Mouse (Mus musculus) forebrain, embryonic 15.5 days (tissue): ENCODE data around the gene Acat1. TPM values are rescaled to one million over a fixed set of nuclear protein-coding genes. Genes with fewer than 3 reads are reported as not detected.

Source experiments
- polyA plus RNA-seq: library from polyadenylated mRNA; unstranded; fragments of >200 nt; fragmentation: Nextera tagmentation; extraction: Ambion mirVana; gene quantifications from 2 replicates; pipeline ENCODE4 v1.2.1, GENCODE M21; 2015

Acat1 gene
- polyA plus RNA-seq, 1 experiment from 2014 or later, result 182 TPM

Other genes with a start within 250 kb of the Acat1 start
- 5.0 and 5.2 TPM in 2 replicates for gene Kdelc2, start 226.4 kb downstream of the Acat1 start, polyA plus RNA-seq
- gene 4930550C14Rik, start 208.1 kb downstream of the Acat1 start, polyA plus RNA-seq, result 0.14 TPM in 1 of 2 replicates, not detected in the other
- 12.4 and 13.4 TPM in 2 replicates for gene Atm, start 73.6 kb downstream of the Acat1 start, polyA plus RNA-seq
- gene Npat, start 73.3 kb downstream of the Acat1 start, polyA plus RNA-seq, result 13.2 and 14.6 TPM in 2 replicates
- 47.0 and 47.2 TPM in 2 replicates for gene Cul5, start 59.6 kb upstream of the Acat1 start, polyA plus RNA-seq
- gene Rab39, start 95.8 kb upstream of the Acat1 start, polyA plus RNA-seq, result 3.7 and 4.2 TPM in 2 replicates
- gene Slc35f2, start 161.2 kb upstream of the Acat1 start, polyA plus RNA-seq, result 9.0 and 9.7 TPM in 2 replicates
- gene Sln, start 239.8 kb upstream of the Acat1 start, polyA plus RNA-seq, result 1.3 and 1.5 TPM in 2 replicates